Mouse (Mus musculus): ENCODE results near the gene Csnk2b. TPM values are rescaled to one million over a fixed set of nuclear protein-coding genes. Genes with fewer than 3 reads are reported as not detected.

Gene Csnk2b
- polyA plus RNA-seq, 1 experiment from 2014 or later = 353 TPM

GRCm38 (mm10) chr17:35120745-35121142 is 1.1 kb downstream of the Csnk2b start:
- under 1% methylated on average over 33 of the region's 33 CpGs for WGBS
- Histone ChIP-seq H3K36me3 (ENCODE audit: control insufficient read depth, insufficient read depth, low read length) (peaks cover 54% of the 10 kb centered on the region), H3K27me3 (replicated peaks; ENCODE audit: control insufficient read depth, insufficient read depth, low read length) (no peaks in the 10 kb centered on the region), H3K9ac (ENCODE audit: low read length) (peak overlapping the region; percentile 93), H3K27ac (ENCODE audit: low read depth, low read length) (peak overlapping the region; percentile 66), H3K4me3 (ENCODE audit: low read depth, low read length) (peak overlapping the region; percentile 89), H3K9me3 (replicated peaks; ENCODE audit: control insufficient read depth, low read length) (no peaks in the 10 kb centered on the region), H3K4me2 (ENCODE audit: low read length) (peak overlapping the region; percentile 97), H3K4me1 (ENCODE audit: control insufficient read depth, insufficient read depth, low read length) (peaks cover 11% of the 10 kb centered on the region)
- no peak for DNase-seq (ENCODE audit: low spot score)
- ATAC-seq = no peak; the same call in 1 of the 2 replicates

GRCm38 (mm10) chr17:35115046-35116019 is 6.5 kb downstream of the Csnk2b start, which contains the start of gene Ly6g5b:
Ly6g5b (minus strand) TSS chr17:35115428.
- Histone ChIP-seq H3K27me3 (replicated peaks; ENCODE audit: control insufficient read depth, insufficient read depth, low read length) (no peaks in the 10 kb centered on the region), H3K9ac (ENCODE audit: low read length) (no peak within 1 kb of the TSS), H3K4me3 (ENCODE audit: low read depth, low read length) (no peak within 1 kb of the TSS), H3K4me2 (ENCODE audit: low read length) (no peak within 1 kb of the TSS), H3K36me3 (ENCODE audit: control insufficient read depth, insufficient read depth, low read length) (peaks cover 59% of the 10 kb centered on the region), H3K27ac (ENCODE audit: low read depth, low read length) (no peak within 1 kb of the TSS), H3K9me3 (replicated peaks; ENCODE audit: control insufficient read depth, low read length) (no peaks in the 10 kb centered on the region), H3K4me1 (ENCODE audit: control insufficient read depth, insufficient read depth, low read length) (peaks cover 5% of the 10 kb centered on the region)
- 85% methylated on average over 8 of the region's 8 CpGs for WGBS
- ATAC-seq (no peak), DNase-seq (ENCODE audit: low spot score) (no peak)

- ATAC-seq (no peak), DNase-seq (ENCODE audit: low spot score) (no peak)
- Histone ChIP-seq H3K4me2 (ENCODE audit: low read length) (no peak overlapping the region), H3K9ac (ENCODE audit: low read length) (no peak overlapping the region), H3K27me3 (replicated peaks; ENCODE audit: control insufficient read depth, insufficient read depth, low read length) (no peaks in the 10 kb centered on the region), H3K36me3 (ENCODE audit: control insufficient read depth, insufficient read depth, low read length) (peaks cover 31% of the 10 kb centered on the region), H3K4me3 (ENCODE audit: low read depth, low read length) (no peak overlapping the region), H3K27ac (ENCODE audit: low read depth, low read length) (no peak overlapping the region), H3K4me1 (ENCODE audit: control insufficient read depth, insufficient read depth, low read length) (no peaks in the 10 kb centered on the region), H3K9me3 (replicated peaks; ENCODE audit: control insufficient read depth, low read length) (no peaks in the 10 kb centered on the region)
- 80% methylated on average over 9 of the region's 9 CpGs for WGBS
These were observed 10.1 kb downstream of the Csnk2b start for GRCm38 (mm10) chr17:35111774-35112173.

- Histone ChIP-seq H3K9ac (ENCODE audit: low read length) (no peak within 1 kb of the TSS), H3K9me3 (replicated peaks; ENCODE audit: control insufficient read depth, low read length) (no peaks in the 10 kb centered on the region), H3K4me3 (ENCODE audit: low read depth, low read length) (no peak within 1 kb of the TSS), H3K36me3 (ENCODE audit: control insufficient read depth, insufficient read depth, low read length) (peaks cover 13% of the 10 kb centered on the region), H3K27me3 (replicated peaks; ENCODE audit: control insufficient read depth, insufficient read depth, low read length) (no peaks in the 10 kb centered on the region), H3K4me1 (ENCODE audit: control insufficient read depth, insufficient read depth, low read length) (no peaks in the 10 kb centered on the region), H3K4me2 (ENCODE audit: low read length) (no peak within 1 kb of the TSS), H3K27ac (ENCODE audit: low read depth, low read length) (no peak within 1 kb of the TSS)
- ATAC-seq = no peak
- no peak for DNase-seq (ENCODE audit: low spot score)
- WGBS = 89% methylated on average over 6 of the region's 6 CpGs
These were observed 13.8 kb downstream of the Csnk2b start, which contains the start of gene Ly6g5c for GRCm38 (mm10) chr17:35108097-35108496. Ly6g5c (plus strand) TSS chr17:35108279.

GRCm38 (mm10) chr17:35106522-35106921 is 15.3 kb downstream of the Csnk2b start:
- Histone ChIP-seq H3K27me3 (replicated peaks; ENCODE audit: control insufficient read depth, insufficient read depth, low read length) (no peaks in the 10 kb centered on the region), H3K4me2 (ENCODE audit: low read length) (no peak overlapping the region), H3K9me3 (replicated peaks; ENCODE audit: control insufficient read depth, low read length) (no peaks in the 10 kb centered on the region), H3K27ac (ENCODE audit: low read depth, low read length) (no peak overlapping the region), H3K4me3 (ENCODE audit: low read depth, low read length) (no peak overlapping the region), H3K36me3 (ENCODE audit: control insufficient read depth, insufficient read depth, low read length) (peaks cover 28% of the 10 kb centered on the region), H3K4me1 (ENCODE audit: control insufficient read depth, insufficient read depth, low read length) (no peaks in the 10 kb centered on the region), H3K9ac (ENCODE audit: low read length) (peak overlapping the region; percentile 48; the same call in 1 of the 2 replicates)
- WGBS = 66% methylated on average over 3 of the region's 3 CpGs
- peak; percentile 43 for DNase-seq (ENCODE audit: low spot score)
- ATAC-seq = no peak

GRCm38 (mm10) chr17:35105740-35106389 is 16.0 kb downstream of the Csnk2b start:
- Histone ChIP-seq H3K9ac (ENCODE audit: low read length) (peak overlapping the region; percentile 48; the same call in 1 of the 2 replicates), H3K36me3 (ENCODE audit: control insufficient read depth, insufficient read depth, low read length) (peaks cover 35% of the 10 kb centered on the region), H3K4me1 (ENCODE audit: control insufficient read depth, insufficient read depth, low read length) (no peaks in the 10 kb centered on the region), H3K27me3 (replicated peaks; ENCODE audit: control insufficient read depth, insufficient read depth, low read length) (no peaks in the 10 kb centered on the region), H3K27ac (ENCODE audit: low read depth, low read length) (no peak overlapping the region), H3K4me2 (ENCODE audit: low read length) (peak overlapping the region; percentile 28; the same call in 1 of the 2 replicates), H3K4me3 (ENCODE audit: low read depth, low read length) (no peak overlapping the region), H3K9me3 (replicated peaks; ENCODE audit: control insufficient read depth, low read length) (no peaks in the 10 kb centered on the region)
- ATAC-seq (0 out of 2 replicates have a peak, but pooled peaks have one; percentile 12), DNase-seq (ENCODE audit: low spot score) (peak; percentile 61)
- 23% methylated on average over 13 of the region's 13 CpGs for WGBS

GRCm38 (mm10) chr17:35104754-35105153 is 17.1 kb downstream of the Csnk2b start:
- ATAC-seq (no peak), DNase-seq (ENCODE audit: low spot score) (no peak)
- no peak overlapping the region for H3K4me3 ChIP-seq (ENCODE audit: low read depth, low read length)
- H3K9ac ChIP-seq (ENCODE audit: low read length) = no peak overlapping the region
- H3K4me2 ChIP-seq (ENCODE audit: low read length) = no peak overlapping the region
- WGBS = 78% methylated on average over 6 of the region's 6 CpGs
- H3K36me3 ChIP-seq (ENCODE audit: control insufficient read depth, insufficient read depth, low read length) = peaks cover 46% of the 10 kb centered on the region
- no peaks in the 10 kb centered on the region for H3K4me1 ChIP-seq (ENCODE audit: control insufficient read depth, insufficient read depth, low read length)
- no peaks in the 10 kb centered on the region for H3K27me3 ChIP-seq (replicated peaks; ENCODE audit: control insufficient read depth, insufficient read depth, low read length)
- no peaks in the 10 kb centered on the region for H3K9me3 ChIP-seq (replicated peaks; ENCODE audit: control insufficient read depth, low read length)
- H3K27ac ChIP-seq (ENCODE audit: low read depth, low read length) = no peak overlapping the region

GRCm38 (mm10) chr17:35104079-35104478 is 17.8 kb downstream of the Csnk2b start:
- Histone ChIP-seq H3K9ac (ENCODE audit: low read length) (no peak overlapping the region), H3K4me2 (ENCODE audit: low read length) (no peak overlapping the region), H3K9me3 (replicated peaks; ENCODE audit: control insufficient read depth, low read length) (no peaks in the 10 kb centered on the region), H3K4me1 (ENCODE audit: control insufficient read depth, insufficient read depth, low read length) (no peaks in the 10 kb centered on the region), H3K36me3 (ENCODE audit: control insufficient read depth, insufficient read depth, low read length) (peaks cover 53% of the 10 kb centered on the region), H3K27ac (ENCODE audit: low read depth, low read length) (no peak overlapping the region), H3K4me3 (ENCODE audit: low read depth, low read length) (no peak overlapping the region), H3K27me3 (replicated peaks; ENCODE audit: control insufficient read depth, insufficient read depth, low read length) (no peaks in the 10 kb centered on the region)
- ATAC-seq = no peak
- DNase-seq (ENCODE audit: low spot score) = no peak
- WGBS = 92% methylated on average over 7 of the region's 7 CpGs

Measured in forebrain, embryonic 14.5 days (tissue).